Mouse (Mus musculus) kidney, adult 2 months (tissue): ENCODE results near the gene Slc37a1.

Experiments used
- CTCF ChIP-seq: fragments of 200-500 bp; conservative IDR thresholded peaks from 2 replicates; pipeline ENCODE4 v1.5.1; 2011; ENCODE audit warnings: low read depth, mild to moderate bottlenecking, control low read depth, low read length, moderate library complexity, mixed read lengths; ENCODE audit not compliant: insufficient read depth, insufficient read length
- POLR2A ChIP-seq: fragments of 200-500 bp; IDR thresholded peaks from one replicate; pipeline ENCODE4 v1.6.1; 2011; ENCODE audit warnings: low read depth, low read length, control low read depth

GRCm38 (mm10) chr17:31299981-31300380 is 13.4 kb downstream of the Slc37a1 start:
- TF ChIP-seq CTCF, result no peak
- no peak for TF ChIP-seq POLR2A
